Mouse (Mus musculus) liver, embryonic 14.5 days (tissue): ENCODE measurements at regions not wholly inside any gene's neighbourhood (a gene's known extent, or its start where the extent isn't known, plus 50 kb on each side); places are given as distances from the start of the nearest gene placed in this dataset.

ENCODE experiments used
- CTCF ChIP-seq: IDR thresholded peaks from 2 replicates; pipeline ENCODE4 v1.5.1; 2016; ENCODE audit warnings: antibody characterized with exemption, low read depth, control low read depth
- EP300 ChIP-seq: IDR thresholded peaks from 2 replicates; pipeline ENCODE4 v1.6.1; 2016; ENCODE audit warnings: antibody characterized with exemption, low read depth

GRCm38 (mm10) chr4:131401255-131401654, 436.8 kb downstream of the Ptpru start:
- no peak for TF ChIP-seq EP300
- TF ChIP-seq CTCF, result no peak
